Mouse (Mus musculus): ENCODE measurements around the gene Npas2. TPM values are rescaled to one million over a fixed set of nuclear protein-coding genes. Genes with fewer than 3 reads are reported as not detected.

Npas2 gene
- polyA plus RNA-seq, 1 experiment: 1.8 TPM

DNA sequence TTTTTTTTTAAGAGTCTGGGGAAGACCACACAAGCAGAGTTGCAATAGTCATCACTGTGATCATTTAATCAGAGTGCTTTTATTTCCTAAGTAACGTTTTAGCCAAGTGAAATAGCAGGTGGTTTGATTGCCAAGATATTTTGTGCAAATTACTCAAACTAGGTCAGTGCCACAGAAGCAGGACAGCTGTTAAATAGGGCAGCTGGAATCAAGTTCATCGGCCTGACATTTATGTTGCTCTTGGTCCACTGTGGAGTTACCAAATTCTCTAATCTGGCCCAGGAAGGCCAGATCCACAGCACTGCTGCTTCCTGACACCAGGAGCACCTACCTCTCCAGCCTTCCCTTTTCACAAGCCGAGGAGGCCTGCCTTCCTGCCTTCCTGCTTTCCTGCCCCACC, 94.9 kb downstream of the Npas2 start:
- no peak overlapping the region for H3K4me3 ChIP-seq (replicated peaks; ENCODE audit: insufficient read depth, low read depth, low read length)
- TF ChIP-seq CTCF (IDR thresholded peaks at IDR 0.05; ENCODE audit: borderline replicate concordance, insufficient read depth, low read depth, low read length): no peak
- TF ChIP-seq POLR2A (IDR thresholded peaks at IDR 0.05; ENCODE audit: borderline replicate concordance, insufficient read depth, low read length): no peak
- DNase-seq: no peak
- H3K27me3 ChIP-seq (ENCODE audit: control insufficient read depth, insufficient read depth, low read length): no peaks in the 10 kb centered on the region
- peaks cover 4% of the 10 kb centered on the region for H3K4me1 ChIP-seq (ENCODE audit: control insufficient read depth, insufficient read depth, low read length)
- H3K27ac ChIP-seq (ENCODE audit: insufficient read depth, low read length): no peak overlapping the region
- WGBS: 38% methylated on average over 3 of the region's 3 CpGs

DNA sequence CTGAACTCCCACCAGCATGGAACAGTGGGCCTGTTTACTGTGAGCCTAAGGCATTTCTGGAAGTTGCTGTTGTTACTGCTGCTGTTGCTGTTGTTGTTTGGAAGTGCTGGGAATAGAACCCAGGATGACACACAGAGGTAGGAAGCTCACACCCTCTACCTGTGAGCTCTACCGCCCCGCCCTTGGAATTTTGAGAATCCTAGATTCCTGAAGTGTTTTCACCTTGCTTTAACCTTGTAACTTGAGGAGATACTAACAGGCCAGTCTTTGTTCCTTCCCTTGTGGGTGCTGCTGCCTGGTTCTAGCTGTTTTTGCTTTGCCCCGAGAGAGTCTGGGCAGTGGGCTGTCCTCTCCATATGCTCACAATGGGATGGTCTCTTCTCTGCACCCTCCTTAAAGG, 98.5 kb downstream of the Npas2 start:
- Histone ChIP-seq H3K4me3 (replicated peaks; ENCODE audit: insufficient read depth, low read depth, low read length) (no peak overlapping the region), H3K4me1 (ENCODE audit: control insufficient read depth, insufficient read depth, low read length) (no peaks in the 10 kb centered on the region; the same call in 1 of the 2 replicates), H3K27ac (ENCODE audit: insufficient read depth, low read length) (no peak overlapping the region), H3K27me3 (ENCODE audit: control insufficient read depth, insufficient read depth, low read length) (no peaks in the 10 kb centered on the region)
- no peak for DNase-seq
- no peak for TF ChIP-seq POLR2A (IDR thresholded peaks at IDR 0.05; ENCODE audit: borderline replicate concordance, insufficient read depth, low read length)
- WGBS: 77% methylated on average over 3 of the region's 3 CpGs

DNA sequence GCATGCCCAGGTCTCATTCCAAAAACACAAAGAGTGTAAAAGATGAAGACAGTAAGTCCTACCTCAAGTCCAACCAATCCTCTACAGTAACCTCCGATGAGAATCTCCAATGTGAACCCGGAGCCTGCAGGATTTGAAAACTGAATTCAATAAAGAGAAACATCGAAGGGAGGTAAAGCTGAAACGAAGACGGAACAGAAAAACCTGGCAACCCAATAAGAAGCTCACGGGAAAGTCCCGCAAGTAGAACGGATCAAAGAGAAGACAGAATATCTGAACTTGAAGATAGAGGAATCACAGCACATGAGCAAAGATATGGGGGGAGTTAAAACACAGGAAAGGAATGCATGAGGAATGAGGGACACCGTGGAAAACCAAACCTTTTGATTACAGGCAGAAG, 104.8 kb downstream of the Npas2 start:
- H3K27ac ChIP-seq (ENCODE audit: insufficient read depth, low read length): no peak overlapping the region
- TF ChIP-seq POLR2A (IDR thresholded peaks at IDR 0.05; ENCODE audit: borderline replicate concordance, insufficient read depth, low read length): no peak
- 91% methylated on average over 9 of the region's 9 CpGs for WGBS

DNA sequence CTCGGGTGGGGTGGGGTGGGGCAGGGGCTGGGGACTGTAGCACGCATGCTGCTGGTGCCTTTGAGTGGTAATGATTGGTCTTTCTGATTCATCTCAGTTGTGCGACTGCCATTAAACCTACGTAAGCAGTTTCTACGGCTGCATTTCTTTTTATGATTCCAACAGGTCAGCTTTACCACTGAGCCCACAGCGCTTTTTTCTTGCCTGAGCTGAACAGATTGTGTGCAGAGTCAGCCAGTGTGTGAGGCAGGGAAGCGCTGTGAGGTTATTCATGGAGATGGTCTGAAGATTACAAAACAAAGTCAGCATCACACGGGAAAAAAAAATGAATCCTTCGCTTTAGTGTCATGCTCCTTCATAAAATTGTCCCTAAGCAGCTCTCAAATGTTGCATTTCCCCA, 106.7 kb downstream of the Npas2 start:
- 91% methylated on average over 9 of the region's 9 CpGs for WGBS
- no peak overlapping the region for H3K4me3 ChIP-seq (replicated peaks; ENCODE audit: insufficient read depth, low read depth, low read length)

More for the DNA sequence above, 104.8 kb downstream of the Npas2 start:
- Histone ChIP-seq H3K27me3 (ENCODE audit: control insufficient read depth, insufficient read depth, low read length) (no peaks in the 10 kb centered on the region), H3K4me3 (replicated peaks; ENCODE audit: insufficient read depth, low read depth, low read length) (no peak overlapping the region), H3K4me1 (ENCODE audit: control insufficient read depth, insufficient read depth, low read length) (no peaks in the 10 kb centered on the region)
- no peak for DNase-seq

DNA sequence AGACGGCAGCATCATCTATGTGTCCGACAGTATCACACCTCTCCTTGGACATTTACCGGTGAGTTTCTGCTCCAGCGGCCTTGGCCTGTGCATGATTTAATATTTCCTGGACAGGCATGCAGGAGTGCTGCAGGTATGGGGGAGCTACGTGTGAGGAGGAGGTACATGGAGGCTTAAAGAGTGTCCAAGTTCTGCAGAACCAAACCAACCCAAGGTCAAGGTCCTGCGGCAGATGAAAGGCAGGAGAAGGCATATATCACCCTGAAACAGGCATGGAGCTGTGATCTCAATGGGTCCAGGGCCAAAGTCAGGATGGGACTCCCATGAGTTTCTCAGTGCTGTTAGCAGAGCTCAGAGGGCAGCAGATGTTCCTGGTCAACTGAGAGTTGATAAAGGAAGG, 107.1 kb downstream of the Npas2 start:
- no peak for DNase-seq
- no peaks in the 10 kb centered on the region for H3K4me1 ChIP-seq (ENCODE audit: control insufficient read depth, insufficient read depth, low read length)
- no peak overlapping the region for H3K27ac ChIP-seq (ENCODE audit: insufficient read depth, low read length)
- no peak overlapping the region for H3K4me3 ChIP-seq (replicated peaks; ENCODE audit: insufficient read depth, low read depth, low read length)
- 70% methylated on average over 6 of the region's 6 CpGs for WGBS
- no peak for TF ChIP-seq POLR2A (IDR thresholded peaks at IDR 0.05; ENCODE audit: borderline replicate concordance, insufficient read depth, low read length)
- no peak for TF ChIP-seq CTCF (IDR thresholded peaks at IDR 0.05; ENCODE audit: borderline replicate concordance, insufficient read depth, low read depth, low read length)
- H3K27me3 ChIP-seq (ENCODE audit: control insufficient read depth, insufficient read depth, low read length): no peaks in the 10 kb centered on the region

More for the DNA sequence above, 106.7 kb downstream of the Npas2 start:
- DNase-seq: no peak
- Histone ChIP-seq H3K4me1 (ENCODE audit: control insufficient read depth, insufficient read depth, low read length) (no peaks in the 10 kb centered on the region), H3K27ac (ENCODE audit: insufficient read depth, low read length) (no peak overlapping the region), H3K27me3 (ENCODE audit: control insufficient read depth, insufficient read depth, low read length) (no peaks in the 10 kb centered on the region)
- TF ChIP-seq CTCF (IDR thresholded peaks at IDR 0.05; ENCODE audit: borderline replicate concordance, insufficient read depth, low read depth, low read length) (no peak), POLR2A (IDR thresholded peaks at IDR 0.05; ENCODE audit: borderline replicate concordance, insufficient read depth, low read length) (no peak)

DNA sequence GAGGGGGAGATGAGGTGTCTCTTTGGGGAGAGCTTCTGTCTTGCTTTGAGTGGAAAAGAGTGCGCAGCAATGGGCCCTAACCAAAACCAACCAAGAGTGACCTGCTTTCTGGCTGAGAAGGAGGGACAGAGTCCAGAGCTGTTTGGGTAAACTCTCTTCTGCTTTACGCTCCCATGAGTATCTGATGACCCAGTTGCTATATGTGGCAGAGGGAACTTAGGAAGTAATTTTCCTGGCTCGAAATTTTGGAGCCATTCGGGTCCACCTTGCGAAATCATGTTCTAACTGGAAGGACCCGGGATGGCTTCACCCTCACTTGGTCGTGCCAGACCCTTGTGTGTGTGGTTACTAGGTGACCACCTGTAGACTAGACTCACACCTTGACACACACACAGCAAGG, 108.7 kb downstream of the Npas2 start:
- Histone ChIP-seq H3K4me1 (ENCODE audit: control insufficient read depth, insufficient read depth, low read length) (no peaks in the 10 kb centered on the region), H3K27ac (ENCODE audit: insufficient read depth, low read length) (no peak overlapping the region), H3K27me3 (ENCODE audit: control insufficient read depth, insufficient read depth, low read length) (no peaks in the 10 kb centered on the region), H3K4me3 (replicated peaks; ENCODE audit: insufficient read depth, low read depth, low read length) (no peak overlapping the region)
- TF ChIP-seq POLR2A (IDR thresholded peaks at IDR 0.05; ENCODE audit: borderline replicate concordance, insufficient read depth, low read length) (no peak), CTCF (IDR thresholded peaks at IDR 0.05; ENCODE audit: borderline replicate concordance, insufficient read depth, low read depth, low read length) (no peak)
- WGBS: 85% methylated on average over 7 of the region's 7 CpGs
- no peak for DNase-seq

DNA sequence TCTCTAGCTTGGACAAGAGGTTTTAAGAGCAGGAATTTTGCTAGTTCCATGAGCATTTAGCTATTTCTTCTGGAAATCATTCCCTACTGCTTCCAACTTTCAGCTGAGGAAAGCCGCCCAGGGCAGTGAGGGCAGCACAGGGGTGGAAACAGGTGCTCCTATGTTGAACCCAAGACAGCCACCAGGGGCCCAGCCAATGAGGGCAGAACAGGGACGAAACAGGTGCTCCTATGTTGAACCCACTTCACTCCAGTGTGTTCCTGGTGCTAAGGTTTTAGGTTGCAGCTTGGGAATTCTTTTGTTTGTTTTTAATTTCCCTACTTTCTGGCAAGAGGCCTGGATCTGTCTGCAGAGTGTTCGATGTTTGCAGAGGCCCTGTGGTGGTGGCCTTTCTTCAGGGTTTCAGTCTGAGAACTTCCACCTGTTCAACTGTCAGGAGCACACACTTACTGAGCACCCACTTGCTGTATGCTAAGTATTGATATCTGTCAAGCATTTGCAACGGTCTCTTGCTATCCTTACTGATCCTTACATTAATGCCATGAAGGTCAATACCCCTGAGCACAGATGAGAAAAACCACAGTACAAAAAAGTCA, 109.6 kb downstream of the Npas2 start:
- no peak for TF ChIP-seq POLR2A (IDR thresholded peaks at IDR 0.05; ENCODE audit: borderline replicate concordance, insufficient read depth, low read length)
- TF ChIP-seq CTCF (IDR thresholded peaks at IDR 0.05; ENCODE audit: borderline replicate concordance, insufficient read depth, low read depth, low read length): no peak
- H3K4me1 ChIP-seq (ENCODE audit: control insufficient read depth, insufficient read depth, low read length): no peaks in the 10 kb centered on the region
- H3K27me3 ChIP-seq (ENCODE audit: control insufficient read depth, insufficient read depth, low read length): no peaks in the 10 kb centered on the region
- H3K4me3 ChIP-seq (replicated peaks; ENCODE audit: insufficient read depth, low read depth, low read length): no peak overlapping the region
- no peak for DNase-seq
- no peak overlapping the region for H3K27ac ChIP-seq (ENCODE audit: insufficient read depth, low read length)
- WGBS: 65% methylated on average over 4 of the region's 4 CpGs

DNA sequence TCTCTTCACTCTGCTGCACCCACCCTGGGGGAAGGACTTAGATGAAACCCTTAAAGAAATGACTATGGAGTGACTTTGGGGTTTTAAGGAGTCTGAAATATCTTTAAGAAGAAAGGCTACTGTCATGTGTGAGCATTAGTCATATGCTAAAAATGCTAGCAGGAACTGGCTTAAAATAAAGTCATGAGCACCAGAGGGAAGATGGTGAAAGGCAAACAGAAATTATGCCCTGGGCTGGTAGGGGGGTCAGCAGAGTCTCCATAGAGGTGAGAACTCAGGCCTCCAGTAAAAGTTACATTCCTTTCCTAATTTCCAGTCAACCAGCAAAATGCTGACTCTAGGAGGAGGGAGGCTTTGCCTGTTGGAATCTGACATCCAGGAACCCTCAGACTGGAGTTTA, 113.8 kb downstream of the Npas2 start:
- no peak for DNase-seq
- Histone ChIP-seq H3K27me3 (ENCODE audit: control insufficient read depth, insufficient read depth, low read length) (no peaks in the 10 kb centered on the region), H3K4me3 (replicated peaks; ENCODE audit: insufficient read depth, low read depth, low read length) (no peak overlapping the region), H3K4me1 (ENCODE audit: control insufficient read depth, insufficient read depth, low read length) (no peaks in the 10 kb centered on the region), H3K27ac (ENCODE audit: insufficient read depth, low read length) (no peak overlapping the region)
- TF ChIP-seq CTCF (IDR thresholded peaks at IDR 0.05; ENCODE audit: borderline replicate concordance, insufficient read depth, low read depth, low read length): no peak
- TF ChIP-seq POLR2A (IDR thresholded peaks at IDR 0.05; ENCODE audit: borderline replicate concordance, insufficient read depth, low read length): no peak
